Mouse (Mus musculus) bone marrow macrophage, adult 2 months (primary cell): ENCODE measurements at regions not wholly inside any gene's neighbourhood (a gene's known extent, or its start where the extent isn't known, plus 50 kb on each side); places are given as distances from the start of the nearest gene placed in this dataset.

Experiments
- CTCF ChIP-seq: IDR thresholded peaks from 2 replicates; pipeline ENCODE4 v1.5.1; 2012; ENCODE audit warnings: low read depth, mild to moderate bottlenecking, low read length, moderate library complexity
- POLR2A ChIP-seq: IDR thresholded peaks from 2 replicates; pipeline ENCODE4 v1.6.1; 2012; ENCODE audit warnings: mild to moderate bottlenecking, low read depth, low read length, borderline replicate concordance

- TF ChIP-seq POLR2A (no peak), CTCF (no peak)
Measured at GRCm38 (mm10) chr3:37871076-37871475, 146.8 kb upstream of the Gm5148 start.
